Mouse (Mus musculus) kidney, embryonic 16.5 days (tissue): ENCODE data around the gene Wwc1. TPM values are rescaled to one million over a fixed set of nuclear protein-coding genes. Genes with fewer than 3 reads are reported as not detected.

Source experiments
- ATAC-seq: fragments of 200-750 bp; cut with Nextera tagmentation; 2 replicates; pipeline ENCODE4 v1.8.0; 2017; ENCODE audit warnings: moderate TSS enrichment; ENCODE audit not compliant: low FRiP score, low TSS enrichment
- H3K27ac ChIP-seq: fragments of 300-500 bp; sonication (generic); 2 replicates; pipeline ENCODE4 v1.5.1; 2014; ENCODE audit warnings: low read length
- H3K27me3 ChIP-seq: fragments of 300-500 bp; sonication (generic); 2 replicates; pipeline ENCODE4 v1.6.1; 2014; ENCODE audit warnings: low read length, control low read depth, mixed read lengths; ENCODE audit not compliant: insufficient read depth
- H3K36me3 ChIP-seq: fragments of 300-500 bp; sonication (generic); 2 replicates; pipeline ENCODE4 v1.6.1; 2014; ENCODE audit warnings: low read length, control low read depth, mixed read lengths; ENCODE audit not compliant: insufficient read depth
- H3K4me1 ChIP-seq: fragments of 300-500 bp; sonication (generic); 2 replicates; pipeline ENCODE4 v1.6.1; 2014; ENCODE audit warnings: low read length, control low read depth, mixed read lengths; ENCODE audit not compliant: insufficient read depth
- H3K4me2 ChIP-seq: fragments of 300-500 bp; sonication (generic); replicated peaks from 2 replicates; pipeline ENCODE4 v1.6.1; 2014; ENCODE audit warnings: low read depth, low read length
- H3K4me3 ChIP-seq: fragments of 300-500 bp; sonication (generic); 2 replicates; pipeline ENCODE4 v1.5.1; 2014; ENCODE audit warnings: mild to moderate bottlenecking, low read length
- H3K9ac ChIP-seq: fragments of 300-500 bp; sonication (generic); replicated peaks from 2 replicates; pipeline ENCODE4 v1.6.1; 2014; ENCODE audit warnings: low read length
- H3K9me3 ChIP-seq: fragments of 300-500 bp; sonication (generic); 2 replicates; pipeline ENCODE4 v1.6.1; 2016; ENCODE audit warnings: low read length, control low read depth
- WGBS: fragments of 180-500 bp; shearing (Covaris S2); extraction: QIAGEN DNeasy Blood & Tissue Kit; methylation state at CpG from one replicate; pipeline ENCODE4 v1.1.7; 2014; 5-methylcytosine and 5-hydroxymethylcytosine counted together
- polyA plus RNA-seq: library from polyadenylated mRNA; unstranded; fragments of >200 nt; fragmentation: Nextera tagmentation; extraction: Ambion mirVana; gene quantifications from 2 replicates; pipeline ENCODE4 v1.2.1, GENCODE M21; 2015

The Wwc1 gene
- polyA plus RNA-seq, 1 experiment from 2014 or later = 5.9 TPM

DNA sequence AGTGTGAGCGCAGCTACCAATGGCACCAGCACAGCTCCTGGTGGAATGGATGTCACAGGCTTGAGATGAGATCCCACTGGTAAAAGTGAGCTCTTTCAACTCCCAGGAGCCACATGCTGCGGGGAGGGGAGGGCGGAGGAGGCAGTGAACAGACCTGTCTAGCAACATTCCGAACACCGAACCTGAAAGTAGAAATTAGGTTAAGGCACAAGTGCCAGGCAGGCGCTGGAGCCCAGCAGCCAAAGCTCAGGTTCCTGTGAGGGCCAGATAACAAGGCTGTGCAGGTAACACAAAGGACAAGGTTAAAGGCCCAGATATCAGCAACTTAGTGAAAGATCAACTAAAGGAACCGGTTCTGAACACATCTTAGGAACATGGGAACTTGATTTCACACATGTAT is 54.7 kb downstream of the Wwc1 start:
- H3K4me3 ChIP-seq = no peak overlapping the region
- 57% methylated on average over 7 of the region's 7 CpGs for WGBS
- peak; percentile 53 for ATAC-seq

GRCm38 (mm10) chr11:35922205-35922873 is 58.0 kb downstream of the Wwc1 start:
- H3K36me3 ChIP-seq = no peaks in the 10 kb centered on the region
- H3K4me3 ChIP-seq = no peak overlapping the region
- no peaks in the 10 kb centered on the region for H3K27me3 ChIP-seq
- H3K27ac ChIP-seq = peak overlapping the region; percentile 10; the same call in 1 of the 2 replicates
- no peaks in the 10 kb centered on the region for H3K9me3 ChIP-seq
- no peak overlapping the region for H3K4me2 ChIP-seq
- H3K4me1 ChIP-seq = peaks cover 56% of the 10 kb centered on the region
- no peak overlapping the region for H3K9ac ChIP-seq
- ATAC-seq = no peak
- WGBS = 29% methylated on average over 12 of the region's 12 CpGs

More for the DNA sequence above, 54.7 kb downstream of the Wwc1 start:
- no peaks in the 10 kb centered on the region for H3K9me3 ChIP-seq
- peak overlapping the region; percentile 82 for H3K27ac ChIP-seq
- no peaks in the 10 kb centered on the region for H3K36me3 ChIP-seq
- no peaks in the 10 kb centered on the region for H3K27me3 ChIP-seq
- no peak overlapping the region for H3K9ac ChIP-seq
- H3K4me1 ChIP-seq = peaks cover 39% of the 10 kb centered on the region
- H3K4me2 ChIP-seq = no peak overlapping the region

GRCm38 (mm10) chr11:35920776-35921175 is 59.6 kb downstream of the Wwc1 start:
- Histone ChIP-seq H3K9me3 (no peaks in the 10 kb centered on the region), H3K27me3 (no peaks in the 10 kb centered on the region), H3K4me2 (no peak overlapping the region), H3K36me3 (no peaks in the 10 kb centered on the region), H3K4me1 (peaks cover 70% of the 10 kb centered on the region), H3K9ac (no peak overlapping the region), H3K27ac (no peak overlapping the region), H3K4me3 (no peak overlapping the region)
- ATAC-seq = no peak
- 82% methylated on average over 5 of the region's 5 CpGs for WGBS

DNA sequence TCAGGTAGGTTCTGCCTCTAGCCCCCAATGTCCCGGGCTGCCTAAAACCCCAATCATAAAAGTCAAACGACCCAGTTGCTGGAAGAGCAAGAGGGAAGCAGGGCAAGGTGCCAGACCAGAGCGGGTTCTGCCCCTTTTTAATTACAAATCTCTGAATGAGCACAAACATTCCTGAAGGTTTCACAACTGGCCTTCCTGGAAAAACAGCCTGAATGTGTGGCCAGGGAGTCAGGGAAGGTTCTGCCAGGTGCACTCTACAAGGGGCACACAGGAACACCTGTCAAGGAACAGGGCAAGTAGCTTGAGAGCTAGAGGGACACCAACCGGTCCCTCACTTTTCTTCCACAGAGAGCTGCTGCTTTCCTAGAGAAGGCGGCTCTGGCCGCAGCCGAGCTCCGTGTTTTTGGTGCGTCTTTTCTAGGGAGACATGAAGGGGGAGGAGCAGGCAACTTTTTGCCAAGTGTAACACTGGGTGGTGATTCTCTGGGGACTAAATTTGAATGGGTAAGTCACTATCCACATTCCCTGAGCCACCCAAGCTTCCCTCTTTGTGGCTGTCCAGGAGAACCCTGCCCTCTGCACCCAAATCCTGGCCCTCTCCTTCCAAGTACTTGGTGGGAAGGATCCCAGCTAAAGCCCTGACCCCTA is 60.3 kb downstream of the Wwc1 start:
- Histone ChIP-seq H3K4me2 (no peak overlapping the region), H3K9ac (no peak overlapping the region), H3K4me1 (peaks cover 78% of the 10 kb centered on the region), H3K27ac (no peak overlapping the region; the same call in 1 of the 2 replicates), H3K4me3 (no peak overlapping the region), H3K36me3 (no peaks in the 10 kb centered on the region), H3K27me3 (no peaks in the 10 kb centered on the region), H3K9me3 (no peaks in the 10 kb centered on the region)
- no peak for ATAC-seq
- 52% methylated on average over 9 of the region's 9 CpGs for WGBS

- Histone ChIP-seq H3K9me3 (no peaks in the 10 kb centered on the region), H3K4me2 (no peak overlapping the region), H3K27me3 (no peaks in the 10 kb centered on the region), H3K27ac (no peak overlapping the region; the same call in 1 of the 2 replicates), H3K9ac (no peak overlapping the region), H3K36me3 (no peaks in the 10 kb centered on the region), H3K4me1 (peaks cover 73% of the 10 kb centered on the region), H3K4me3 (no peak overlapping the region)
- 65% methylated on average over 2 of the region's 2 CpGs for WGBS
- ATAC-seq = no peak
Measured at GRCm38 (mm10) chr11:35919383-35919782, 60.9 kb downstream of the Wwc1 start.

DNA sequence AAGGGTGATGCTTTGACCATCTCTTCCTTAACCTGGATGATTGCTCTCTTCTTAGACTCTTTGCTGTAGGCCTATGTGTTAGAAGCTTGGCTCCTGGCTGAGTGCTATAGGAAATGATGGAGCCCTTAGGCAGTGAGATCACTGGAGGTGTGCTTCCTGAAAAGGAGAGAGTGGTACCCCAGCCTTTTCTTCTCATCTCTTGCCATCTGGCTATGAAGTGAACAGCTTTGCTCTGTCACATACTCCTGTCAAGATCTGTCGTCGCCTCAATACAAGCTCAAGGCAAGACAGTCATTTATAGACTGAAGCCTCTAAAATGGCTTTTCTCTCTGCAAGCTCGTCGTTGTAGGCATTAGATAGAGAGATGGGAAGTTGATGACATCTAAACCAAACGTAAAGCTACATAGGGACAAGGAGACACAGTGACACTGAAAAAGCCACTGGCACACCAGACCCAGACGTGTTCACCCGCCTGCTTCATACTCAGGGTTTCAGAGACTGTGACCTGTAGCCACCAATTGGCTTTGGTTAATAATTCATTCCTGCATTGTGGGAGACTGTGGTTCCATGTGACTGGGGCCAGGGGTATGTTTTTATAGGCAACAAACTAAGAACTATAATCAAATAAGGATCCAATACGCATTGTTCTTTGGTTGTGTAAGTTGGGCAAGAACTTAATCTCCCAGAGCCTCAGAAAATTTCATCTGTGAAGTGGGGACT is 63.7 kb downstream of the Wwc1 start:
- ATAC-seq = peak; percentile 64; the same call in 1 of the 2 replicates
- WGBS = 49% methylated on average over 8 of the region's 8 CpGs
- H3K27ac ChIP-seq = peak overlapping the region; percentile 39

DNA sequence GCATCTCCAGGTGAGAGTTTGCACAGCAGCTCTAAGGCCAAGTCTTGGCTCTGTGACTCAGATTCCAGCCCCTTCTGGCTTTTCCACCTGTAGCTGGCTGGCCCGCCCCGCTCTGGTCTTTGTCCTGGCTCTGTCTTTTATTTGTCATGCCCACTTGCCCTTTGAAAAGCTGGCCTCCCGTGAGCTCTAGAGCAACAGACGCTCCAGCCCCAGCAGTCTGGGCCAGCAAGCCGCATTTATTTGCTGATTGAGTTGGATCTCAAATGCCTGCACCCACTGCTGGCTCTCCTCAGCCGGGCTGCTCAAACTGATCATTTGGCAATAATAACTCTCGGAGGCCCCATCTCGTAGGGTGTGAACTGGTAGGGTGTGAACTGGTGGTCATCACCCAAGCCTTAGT is 64.8 kb downstream of the Wwc1 start:
- ATAC-seq = no peak
- Histone ChIP-seq H3K36me3 (no peaks in the 10 kb centered on the region), H3K27ac (peak overlapping the region; percentile 34; the same call in 1 of the 2 replicates), H3K9me3 (peaks cover 4% of the 10 kb centered on the region; the same call in 1 of the 2 replicates), H3K27me3 (no peaks in the 10 kb centered on the region), H3K4me1 (peaks cover 39% of the 10 kb centered on the region), H3K4me3 (no peak overlapping the region), H3K9ac (no peak overlapping the region), H3K4me2 (no peak overlapping the region)
- WGBS = 49% methylated on average over 8 of the region's 8 CpGs

More for the DNA sequence above, 63.7 kb downstream of the Wwc1 start:
- no peak overlapping the region for H3K9ac ChIP-seq
- H3K4me2 ChIP-seq = no peak overlapping the region
- H3K9me3 ChIP-seq = peaks cover 4% of the 10 kb centered on the region; the same call in 1 of the 2 replicates
- peaks cover 50% of the 10 kb centered on the region for H3K4me1 ChIP-seq
- H3K4me3 ChIP-seq = no peak overlapping the region
- no peaks in the 10 kb centered on the region for H3K27me3 ChIP-seq
- no peaks in the 10 kb centered on the region for H3K36me3 ChIP-seq

DNA sequence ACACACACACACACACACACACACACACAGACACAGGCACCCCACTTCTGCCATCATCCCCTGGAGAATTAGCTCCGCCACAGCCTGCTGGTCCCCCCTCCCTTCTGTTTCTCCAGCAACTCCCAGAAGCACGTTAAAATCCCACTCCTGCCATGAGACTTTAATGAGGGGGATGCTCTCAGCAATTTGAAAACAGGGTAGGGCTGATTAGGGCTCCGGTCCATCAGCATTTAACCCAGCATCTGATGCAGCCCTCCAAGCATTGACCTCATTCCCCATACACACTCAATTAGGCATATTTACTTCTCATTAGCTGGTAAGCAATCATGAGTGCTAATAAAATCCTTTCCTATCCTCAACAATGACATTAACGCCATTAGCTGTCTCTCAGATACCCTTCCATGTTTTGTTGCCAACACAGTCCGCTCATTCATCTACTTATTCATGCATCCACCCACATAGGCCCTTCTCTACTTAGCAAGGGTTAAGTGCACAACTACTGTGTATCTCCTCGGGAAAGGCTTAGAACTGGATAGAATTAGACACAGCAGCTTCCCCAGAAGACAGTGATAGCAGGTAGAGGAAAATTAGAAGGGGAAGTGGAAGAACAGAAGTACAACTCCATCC is 66.8 kb downstream of the Wwc1 start:
- WGBS = 71% methylated on average over 6 of the region's 6 CpGs
- ATAC-seq = no peak

DNA sequence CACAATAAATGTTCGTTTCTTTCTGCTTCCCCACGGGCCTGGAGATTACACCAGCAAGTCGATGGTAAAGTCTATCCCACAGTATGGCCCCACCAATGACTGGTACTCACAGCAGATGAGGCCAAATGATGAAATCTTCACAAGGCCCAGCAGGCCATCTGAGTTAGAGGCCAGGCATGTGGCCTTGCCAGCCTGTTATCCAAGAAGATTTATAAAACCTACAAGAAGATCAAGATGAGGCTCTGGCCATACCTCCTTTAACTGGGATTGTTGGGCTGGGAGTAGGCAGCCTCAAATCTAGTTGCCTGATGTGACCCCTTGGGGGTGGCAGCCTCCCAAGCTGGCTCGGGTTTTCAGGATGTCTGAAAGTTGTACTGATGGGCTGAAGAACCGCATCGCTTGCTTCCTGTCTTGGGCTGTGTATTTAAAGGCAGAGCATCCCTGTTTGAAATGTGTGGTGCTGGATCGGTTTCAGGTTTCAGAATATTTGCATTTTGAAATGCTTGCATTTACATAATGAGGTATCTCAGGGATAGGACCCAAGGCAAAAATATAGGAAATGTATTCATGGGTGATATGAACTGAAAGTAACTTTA is 75.3 kb downstream of the Wwc1 start:
- no peaks in the 10 kb centered on the region for H3K4me1 ChIP-seq
- no peak overlapping the region for H3K9ac ChIP-seq
- no peak overlapping the region for H3K27ac ChIP-seq
- H3K9me3 ChIP-seq = no peaks in the 10 kb centered on the region
- H3K36me3 ChIP-seq = peaks cover 10% of the 10 kb centered on the region
- no peaks in the 10 kb centered on the region for H3K27me3 ChIP-seq
- ATAC-seq = no peak
- WGBS = 70% methylated on average over 7 of the region's 7 CpGs
- H3K4me2 ChIP-seq = no peak overlapping the region
- no peak overlapping the region for H3K4me3 ChIP-seq

More for the DNA sequence above, 66.8 kb downstream of the Wwc1 start:
- no peak overlapping the region for H3K4me3 ChIP-seq
- H3K36me3 ChIP-seq = peaks cover 11% of the 10 kb centered on the region
- H3K9me3 ChIP-seq = peaks cover 4% of the 10 kb centered on the region; the same call in 1 of the 2 replicates
- H3K4me2 ChIP-seq = no peak overlapping the region
- no peak overlapping the region for H3K9ac ChIP-seq
- peaks cover 27% of the 10 kb centered on the region for H3K4me1 ChIP-seq
- no peak overlapping the region for H3K27ac ChIP-seq
- H3K27me3 ChIP-seq = no peaks in the 10 kb centered on the region
